Mouse (Mus musculus) midbrain, embryonic 11.5 days (tissue): ENCODE data around the gene Copg2. TPM values are rescaled to one million over a fixed set of nuclear protein-coding genes. Genes with fewer than 3 reads are reported as not detected.

Experiments
- ATAC-seq: fragments of 200-750 bp; cut with Nextera tagmentation; 2 replicates; pipeline ENCODE4 v1.8.0; 2017; ENCODE audit warnings: moderate TSS enrichment, moderate library complexity; ENCODE audit not compliant: low FRiP score
- DNase-seq: peaks from one replicate; pipeline ENCODE4 v3.0.0; 2015; ENCODE audit warnings: low spot score; ENCODE audit errors: missing footprints
- H3K27ac ChIP-seq: fragments of 300-500 bp; sonication (generic); 2 replicates; pipeline ENCODE4 v1.5.1; 2014; ENCODE audit warnings: low read depth, low read length
- H3K27me3 ChIP-seq: fragments of 300-500 bp; sonication (generic); 2 replicates; pipeline ENCODE4 v1.6.1; 2014; ENCODE audit warnings: mild to moderate bottlenecking, low read length, moderate library complexity, mixed read lengths; ENCODE audit not compliant: control insufficient read depth, insufficient read depth
- H3K36me3 ChIP-seq: fragments of 300-500 bp; sonication (generic); 2 replicates; pipeline ENCODE4 v1.6.1; 2014; ENCODE audit warnings: mild to moderate bottlenecking, low read length, moderate library complexity, mixed read lengths; ENCODE audit not compliant: control insufficient read depth, insufficient read depth
- H3K4me1 ChIP-seq: fragments of 300-500 bp; sonication (generic); 2 replicates; pipeline ENCODE4 v1.6.1; 2014; ENCODE audit warnings: low read length; ENCODE audit not compliant: control insufficient read depth, insufficient read depth
- H3K4me2 ChIP-seq: fragments of 300-500 bp; sonication (generic); 2 replicates; pipeline ENCODE4 v1.6.1; 2014; ENCODE audit warnings: mild to moderate bottlenecking, moderate library complexity
- H3K4me3 ChIP-seq: fragments of 300-500 bp; sonication (generic); 2 replicates; pipeline ENCODE4 v1.5.1; 2014; ENCODE audit warnings: low read depth, low read length
- H3K9ac ChIP-seq: fragments of 300-500 bp; sonication (generic); 2 replicates; pipeline ENCODE4 v1.6.1; 2014; ENCODE audit warnings: low read length
- H3K9me3 ChIP-seq: fragments of 300-500 bp; sonication (generic); 2 replicates; pipeline ENCODE4 v1.6.1; 2016; ENCODE audit warnings: low read length; ENCODE audit not compliant: control insufficient read depth
- WGBS: fragments of 180-500 bp; shearing (Covaris S2); extraction: QIAGEN DNeasy Blood & Tissue Kit; methylation state at CpG from one replicate; pipeline ENCODE4 v1.1.7; 2014; 5-methylcytosine and 5-hydroxymethylcytosine counted together
- polyA plus RNA-seq: library from polyadenylated mRNA; unstranded; fragments of >200 nt; fragmentation: Nextera tagmentation; extraction: Ambion mirVana; gene quantifications from 2 replicates; pipeline ENCODE4 v1.2.1, GENCODE M21; 2014

Copg2 gene
- polyA plus RNA-seq, 1 experiment from 2014 or later, result 42.0 TPM

GRCm38 (mm10) chr6:30751209-30751608 is 145.4 kb downstream of the Copg2 start:
- WGBS, result 85% methylated on average over 2 of the region's 2 CpGs
- ATAC-seq, result no peak

GRCm38 (mm10) chr6:30750482-30750881 is 146.1 kb downstream of the Copg2 start:
- Histone ChIP-seq H3K4me3 (no peak overlapping the region), H3K36me3 (peaks cover 11% of the 10 kb centered on the region; the same call in 1 of the 2 replicates), H3K9ac (no peak overlapping the region), H3K4me2 (no peak overlapping the region), H3K4me1 (no peaks in the 10 kb centered on the region), H3K27me3 (no peaks in the 10 kb centered on the region), H3K27ac (no peak overlapping the region), H3K9me3 (no peaks in the 10 kb centered on the region)
- ATAC-seq (no peak), DNase-seq (no peak)
- WGBS, result 84% methylated on average over 6 of the region's 6 CpGs

More at GRCm38 (mm10) chr6:30751209-30751608, 145.4 kb downstream of the Copg2 start:
- Histone ChIP-seq H3K36me3 (peaks cover 11% of the 10 kb centered on the region; the same call in 1 of the 2 replicates), H3K4me1 (no peaks in the 10 kb centered on the region), H3K4me2 (no peak overlapping the region), H3K9me3 (no peaks in the 10 kb centered on the region), H3K9ac (no peak overlapping the region), H3K4me3 (no peak overlapping the region), H3K27ac (no peak overlapping the region), H3K27me3 (no peaks in the 10 kb centered on the region)
- DNase-seq, result no peak

- no peaks in the 10 kb centered on the region for H3K9me3 ChIP-seq
- ATAC-seq, result no peak
These were observed 146.7 kb downstream of the Copg2 start for GRCm38 (mm10) chr6:30749892-30750291.

GRCm38 (mm10) chr6:30749042-30749689 is 147.4 kb downstream of the Copg2 start:
- H3K36me3 ChIP-seq, result peaks cover 11% of the 10 kb centered on the region; the same call in 1 of the 2 replicates
- H3K4me2 ChIP-seq, result no peak overlapping the region
- no peaks in the 10 kb centered on the region for H3K9me3 ChIP-seq
- no peak overlapping the region for H3K9ac ChIP-seq
- DNase-seq (no peak), ATAC-seq (no peak)
- no peak overlapping the region for H3K27ac ChIP-seq
- H3K27me3 ChIP-seq, result no peaks in the 10 kb centered on the region
- no peak overlapping the region for H3K4me3 ChIP-seq
- 57% methylated on average over 2 of the region's 2 CpGs for WGBS
- H3K4me1 ChIP-seq, result no peaks in the 10 kb centered on the region

More at GRCm38 (mm10) chr6:30749892-30750291, 146.7 kb downstream of the Copg2 start:
- Histone ChIP-seq H3K4me3 (no peak overlapping the region), H3K36me3 (peaks cover 11% of the 10 kb centered on the region; the same call in 1 of the 2 replicates), H3K27ac (no peak overlapping the region), H3K4me1 (no peaks in the 10 kb centered on the region), H3K4me2 (no peak overlapping the region), H3K27me3 (no peaks in the 10 kb centered on the region), H3K9ac (no peak overlapping the region)
- WGBS, result 79% methylated on average over 1 of the region's 1 CpGs
- no peak for DNase-seq

- Histone ChIP-seq H3K4me3 (no peak overlapping the region), H3K27ac (no peak overlapping the region), H3K36me3 (peaks cover 15% of the 10 kb centered on the region; the same call in 1 of the 2 replicates), H3K4me1 (no peaks in the 10 kb centered on the region), H3K9ac (no peak overlapping the region), H3K9me3 (no peaks in the 10 kb centered on the region), H3K4me2 (no peak overlapping the region), H3K27me3 (no peaks in the 10 kb centered on the region)
- DNase-seq, result no peak
- no peak for ATAC-seq
- 79% methylated on average over 6 of the region's 6 CpGs for WGBS
These were observed 148.2 kb downstream of the Copg2 start for GRCm38 (mm10) chr6:30748358-30748910.

- no peak overlapping the region for H3K9ac ChIP-seq
- H3K4me2 ChIP-seq, result no peak overlapping the region
- no peak overlapping the region for H3K27ac ChIP-seq
- H3K27me3 ChIP-seq, result no peaks in the 10 kb centered on the region
- H3K4me1 ChIP-seq, result no peaks in the 10 kb centered on the region
- no peak overlapping the region for H3K4me3 ChIP-seq
- WGBS, result 83% methylated on average over 7 of the region's 7 CpGs
- H3K9me3 ChIP-seq, result no peaks in the 10 kb centered on the region
- ATAC-seq, result no peak
- peaks cover 18% of the 10 kb centered on the region; the same call in 1 of the 2 replicates for H3K36me3 ChIP-seq
- DNase-seq, result no peak
These were observed 148.8 kb downstream of the Copg2 start for GRCm38 (mm10) chr6:30747631-30748357.

GRCm38 (mm10) chr6:30745591-30745990 is 151.0 kb downstream of the Copg2 start:
- Histone ChIP-seq H3K27me3 (no peaks in the 10 kb centered on the region), H3K27ac (no peak overlapping the region), H3K4me2 (no peak overlapping the region), H3K4me1 (no peaks in the 10 kb centered on the region; the same call in 1 of the 2 replicates), H3K4me3 (no peak overlapping the region), H3K9me3 (no peaks in the 10 kb centered on the region), H3K36me3 (peaks cover 23% of the 10 kb centered on the region; the same call in 1 of the 2 replicates), H3K9ac (no peak overlapping the region)
- ATAC-seq (no peak), DNase-seq (no peak)
- WGBS, result 77% methylated on average over 7 of the region's 7 CpGs

- Histone ChIP-seq H3K4me1 (no peaks in the 10 kb centered on the region; the same call in 1 of the 2 replicates), H3K4me3 (no peak overlapping the region), H3K27ac (no peak overlapping the region), H3K9me3 (no peaks in the 10 kb centered on the region), H3K27me3 (no peaks in the 10 kb centered on the region), H3K9ac (no peak overlapping the region), H3K36me3 (peaks cover 23% of the 10 kb centered on the region; the same call in 1 of the 2 replicates), H3K4me2 (no peak overlapping the region)
- WGBS, result 86% methylated on average over 10 of the region's 10 CpGs
- no peak for DNase-seq
- ATAC-seq, result no peak
These were observed 151.7 kb downstream of the Copg2 start for GRCm38 (mm10) chr6:30744846-30745245.
